Mouse (Mus musculus) liver, embryonic 14.5 days (tissue): ENCODE results near the gene Ncan.

Experiments used
- CTCF ChIP-seq: IDR thresholded peaks from 2 replicates; pipeline ENCODE4 v1.5.1; 2016; ENCODE audit warnings: antibody characterized with exemption, low read depth, control low read depth
- EP300 ChIP-seq: IDR thresholded peaks from 2 replicates; pipeline ENCODE4 v1.6.1; 2016; ENCODE audit warnings: antibody characterized with exemption, low read depth

DNA sequence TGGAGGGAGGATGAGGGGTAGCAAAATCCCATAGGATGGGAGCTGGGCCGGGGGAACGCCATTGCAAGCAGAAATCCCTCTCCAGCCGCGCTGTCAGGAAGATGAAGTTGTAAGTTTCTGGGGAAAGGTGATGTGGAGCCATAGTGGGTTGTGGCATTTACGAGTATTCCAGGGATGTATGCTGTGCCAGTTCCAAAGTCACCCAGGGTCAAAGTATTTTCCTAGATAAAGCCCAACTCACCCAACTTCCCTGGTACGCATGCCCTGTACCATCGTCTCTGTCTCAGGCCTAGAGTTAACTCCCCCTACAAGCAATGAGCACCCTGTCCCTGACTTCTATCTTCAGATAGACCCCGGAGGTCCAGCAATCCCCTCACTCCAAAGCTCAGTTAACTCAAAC lies 47.6 kb downstream of the Ncan start:
- TF ChIP-seq EP300 (no peak), CTCF (no peak)
